Mouse (Mus musculus) liver, adult 2 months (tissue): ENCODE measurements at regions not wholly inside any gene's neighbourhood (a gene's known extent, or its start where the extent isn't known, plus 50 kb on each side); places are given as distances from the start of the nearest gene placed in this dataset.

ENCODE experiments used
- DNase-seq: peaks from one replicate; pipeline ENCODE4 v3.0.0-alpha.2; 2011; ENCODE audit warnings: low read depth, low spot score; ENCODE audit errors: extremely low read depth
- H3K27ac ChIP-seq: fragments of 200-500 bp; replicated peaks from 2 replicates; pipeline ENCODE4 v1.5.1; 2012; ENCODE audit warnings: low read depth, mild to moderate bottlenecking, control low read depth, inconsistent platforms, low read length; ENCODE audit not compliant: insufficient read depth
- H3K27me3 ChIP-seq: fragments of 200-500 bp; 2 replicates; pipeline ENCODE4 v1.6.1; 2012; ENCODE audit warnings: mild to moderate bottlenecking, moderate library complexity, low read length, inconsistent platforms; ENCODE audit not compliant: control insufficient read depth, insufficient read depth
- H3K36me3 ChIP-seq: fragments of 200-500 bp; 2 replicates; pipeline ENCODE4 v1.6.1; 2012; ENCODE audit warnings: low read length, inconsistent platforms; ENCODE audit not compliant: control insufficient read depth, insufficient read depth
- H3K4me1 ChIP-seq: fragments of 200-500 bp; 2 replicates; pipeline ENCODE4 v1.6.1; 2011; ENCODE audit warnings: low read length; ENCODE audit not compliant: control insufficient read depth, insufficient read depth
- H3K4me3 ChIP-seq: fragments of 200-500 bp; 2 replicates; pipeline ENCODE4 v1.5.1; 2011; ENCODE audit warnings: low read depth, mild to moderate bottlenecking, control low read depth, low read length, moderate library complexity; ENCODE audit not compliant: insufficient read depth
- H3K79me2 ChIP-seq: fragments of 200-500 bp; 2 replicates; pipeline ENCODE4 v1.6.1; 2012; ENCODE audit warnings: inconsistent platforms, mild to moderate bottlenecking, low read length, moderate library complexity; ENCODE audit not compliant: control insufficient read depth, insufficient read depth
- H3K9ac ChIP-seq: fragments of 200-500 bp; 2 replicates; pipeline ENCODE4 v1.6.1; 2012; ENCODE audit warnings: low read depth, mild to moderate bottlenecking, control low read depth, inconsistent platforms, low read length
- CTCF ChIP-seq: fragments of 200-500 bp; IDR thresholded peaks from 2 replicates; pipeline ENCODE4 v1.5.1; 2011; ENCODE audit warnings: low read depth, low read length, control low read depth
- POLR2A ChIP-seq: fragments of 200-500 bp; IDR thresholded peaks from 2 replicates; pipeline ENCODE4 v1.6.1; 2011; ENCODE audit warnings: low read length, control low read depth; ENCODE audit not compliant: insufficient read depth; ENCODE audit errors: extremely low read depth
- WGBS: fragments of 180-500 bp; shearing (Covaris S2); methylation state at CpG from one replicate; pipeline ENCODE4 v1.1.7; 2018; 5-methylcytosine and 5-hydroxymethylcytosine counted together

DNA sequence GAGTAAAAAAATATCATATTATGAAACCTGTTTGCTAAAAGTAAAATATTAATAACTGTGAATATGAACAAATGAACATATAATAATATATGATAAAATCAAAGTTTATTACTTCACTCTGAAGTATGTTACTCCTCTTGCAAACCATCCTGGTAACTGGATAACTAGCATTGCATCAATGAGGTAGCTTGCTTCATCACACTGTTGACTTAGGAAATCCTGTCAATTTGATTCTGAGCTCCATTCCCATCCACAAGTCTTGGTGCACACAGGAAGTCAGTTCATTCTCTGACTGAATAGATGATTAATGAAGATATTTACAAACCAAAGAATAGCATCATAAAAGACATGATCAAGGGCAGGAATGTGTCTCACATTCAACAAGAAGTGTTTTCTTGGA is 286.9 kb upstream of the Gprin3 start:
- no peaks in the 10 kb centered on the region for H3K4me1 ChIP-seq
- TF ChIP-seq CTCF (no peak), POLR2A (no peak)
- H3K4me3 ChIP-seq, result no peak overlapping the region
- H3K9ac ChIP-seq, result no peak overlapping the region
- no peaks in the 10 kb centered on the region for H3K27me3 ChIP-seq
- no peaks in the 10 kb centered on the region for H3K79me2 ChIP-seq
- DNase-seq, result peak; percentile 92
- H3K27ac ChIP-seq, result no peak overlapping the region
- H3K36me3 ChIP-seq, result no peaks in the 10 kb centered on the region

DNA sequence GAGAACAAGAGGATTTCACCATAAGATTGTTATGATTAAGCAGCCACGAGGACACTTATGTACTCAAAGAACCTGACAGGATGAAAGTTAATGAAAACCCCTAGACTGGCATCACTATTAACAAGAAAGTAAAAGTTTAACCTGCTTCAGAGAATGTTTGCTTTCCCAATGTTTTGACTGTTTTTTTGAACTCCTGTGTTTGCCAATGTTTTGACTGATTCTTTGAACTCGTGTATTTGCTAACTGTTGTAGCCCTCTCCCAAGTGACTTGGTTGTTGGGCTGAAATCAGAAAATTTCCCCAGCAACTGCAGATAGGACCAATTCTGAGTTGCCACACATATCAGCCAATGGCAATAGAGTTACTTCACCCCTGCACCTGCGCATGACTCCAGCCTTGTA is 258.9 kb upstream of the Gprin3 start:
- H3K27ac ChIP-seq, result peak overlapping the region; percentile 91
- H3K36me3 ChIP-seq, result no peaks in the 10 kb centered on the region
- no peak overlapping the region for H3K9ac ChIP-seq
- no peak for TF ChIP-seq CTCF
- TF ChIP-seq POLR2A, result no peak
- DNase-seq, result peak; percentile 98
- no peaks in the 10 kb centered on the region for H3K27me3 ChIP-seq
- H3K4me3 ChIP-seq, result no peak overlapping the region
- peaks cover 2% of the 10 kb centered on the region; the same call in 1 of the 2 replicates for H3K4me1 ChIP-seq
- H3K79me2 ChIP-seq, result no peaks in the 10 kb centered on the region
- WGBS, result 22% methylated on average over 3 of the region's 3 CpGs

DNA sequence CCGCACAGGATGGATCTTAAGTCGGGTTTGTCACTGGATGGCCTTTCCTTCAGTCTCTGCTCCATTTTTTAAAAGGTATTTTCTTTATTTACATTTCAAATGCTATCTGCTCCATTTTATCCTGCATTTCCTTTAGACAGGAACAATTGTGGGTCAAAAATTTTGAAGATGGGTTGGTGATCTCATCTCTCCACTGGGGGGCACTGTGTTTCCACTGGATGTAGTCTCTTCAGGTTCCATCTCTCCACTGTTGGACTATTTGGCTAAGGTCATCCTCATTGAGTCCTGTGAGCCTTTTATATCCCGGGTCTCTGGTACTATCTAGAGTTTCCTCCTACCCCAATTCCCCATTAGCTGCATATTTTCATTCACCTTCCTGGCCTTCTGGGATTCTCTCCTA is 241.3 kb upstream of the Gprin3 start:
- Histone ChIP-seq H3K27me3 (no peaks in the 10 kb centered on the region), H3K9ac (no peak overlapping the region), H3K27ac (no peak overlapping the region), H3K4me1 (no peaks in the 10 kb centered on the region), H3K4me3 (no peak overlapping the region), H3K36me3 (no peaks in the 10 kb centered on the region), H3K79me2 (no peaks in the 10 kb centered on the region)
- WGBS, result 46% methylated on average over 3 of the region's 3 CpGs
- TF ChIP-seq POLR2A, result no peak
- peak; percentile 52 for TF ChIP-seq CTCF
- peak; percentile 62 for DNase-seq
